Mouse (Mus musculus) myocyte (in vitro differentiated cells): ENCODE results near the gene Cnot1. TPM values are rescaled to one million over a fixed set of nuclear protein-coding genes. Genes with fewer than 3 reads are reported as not detected.

Experiments
- H3K27me3 ChIP-seq: one replicate; pipeline ENCODE4 v1.6.1; 2011; ENCODE audit not compliant: control insufficient read depth, insufficient read depth, insufficient read length
- H3K36me3 ChIP-seq: one replicate; pipeline ENCODE4 v1.6.1; 2011; ENCODE audit not compliant: control insufficient read depth, insufficient read depth
- H3K4me2 ChIP-seq: one replicate; pipeline ENCODE4 v1.6.1; 2011; ENCODE audit warnings: low read depth, control low read depth
- H3K4me3 ChIP-seq: one replicate; pipeline ENCODE4 v1.5.1; 2011; ENCODE audit warnings: mild to moderate bottlenecking, control low read depth, moderate library complexity
- H3K79me2 ChIP-seq: one replicate; pipeline ENCODE4 v1.6.1; 2011; ENCODE audit not compliant: control insufficient read depth, insufficient read depth
- H3ac ChIP-seq: one replicate; pipeline ENCODE4 v1.6.1; 2011; ENCODE audit not compliant: control insufficient read depth, insufficient read length
- CEBPB ChIP-seq: IDR thresholded peaks from 2 replicates; pipeline ENCODE4 v1.6.1; 2011; ENCODE audit warnings: mild to moderate bottlenecking, moderate library complexity; ENCODE audit not compliant: poor library complexity, insufficient read depth, severe bottlenecking
- E2F4 ChIP-seq: IDR thresholded peaks from one replicate; pipeline ENCODE4 v1.6.1; 2011; ENCODE audit warnings: mild to moderate bottlenecking, control low read depth, moderate library complexity; ENCODE audit not compliant: insufficient read depth
- MAX ChIP-seq: IDR thresholded peaks from one replicate; pipeline ENCODE4 v1.6.1; 2011; ENCODE audit warnings: low read depth, mild to moderate bottlenecking, control low read depth
- MYOD1 ChIP-seq, 3 experiments: IDR thresholded peaks; one replicate each; pipeline ENCODE4 v1.6.1; 2011; ENCODE audit warnings: control low read depth in 2 of 3, low read depth in 2 of 3, mild to moderate bottlenecking in 2 of 3, moderate library complexity in 1 of 3; ENCODE audit not compliant: insufficient read length in 2 of 3, control insufficient read depth in 1 of 3
- MYOG ChIP-seq, 3 experiments: IDR thresholded peaks; one replicate each; pipeline ENCODE4 v1.6.1; 2011; ENCODE audit warnings: control low read depth in 2 of 3, low read depth in 2 of 3, mild to moderate bottlenecking in 2 of 3; ENCODE audit not compliant: insufficient read length in 2 of 3, control insufficient read depth in 1 of 3, insufficient read depth in 1 of 3
- POLR2A ChIP-seq: IDR thresholded peaks from one replicate; pipeline ENCODE4 v1.6.1; 2011; ENCODE audit warnings: low read depth, mild to moderate bottlenecking, control low read depth, moderate library complexity; ENCODE audit not compliant: insufficient read length
- POLR2AphosphoS2 ChIP-seq: IDR thresholded peaks from one replicate; pipeline ENCODE4 v1.6.1; 2011; ENCODE audit warnings: low read depth, control low read depth; ENCODE audit not compliant: insufficient read length
- REST ChIP-seq: IDR thresholded peaks from one replicate; pipeline ENCODE4 v1.6.1; 2011; ENCODE audit warnings: mild to moderate bottlenecking, control low read depth, moderate library complexity; ENCODE audit not compliant: insufficient read depth, insufficient read length
- SRF ChIP-seq: IDR thresholded peaks from one replicate; pipeline ENCODE4 v1.6.1; 2011; ENCODE audit warnings: low read depth; ENCODE audit not compliant: control insufficient read depth, insufficient read length
- TCF12 ChIP-seq: IDR thresholded peaks from one replicate; pipeline ENCODE4 v1.6.1; 2011; ENCODE audit warnings: mild to moderate bottlenecking, control low read depth; ENCODE audit not compliant: poor library complexity, insufficient read depth, severe bottlenecking
- TCF3 ChIP-seq: IDR thresholded peaks from one replicate; pipeline ENCODE4 v1.6.1; 2011; ENCODE audit warnings: low read depth, control low read depth; ENCODE audit not compliant: insufficient read length
- USF1 ChIP-seq: IDR thresholded peaks from one replicate; pipeline ENCODE4 v1.6.1; 2011; ENCODE audit warnings: low read depth, mild to moderate bottlenecking, control low read depth, moderate library complexity
- polyA plus RNA-seq: library from polyadenylated mRNA; unstranded; fragments of >200 nt; fragmentation: generic; extraction: Trizol; gene quantifications from one replicate; pipeline ENCODE4 v1.2.1, GENCODE M21; 2012; ENCODE audit warnings: missing spikeins

Gene Cnot1
- polyA plus RNA-seq, 1 experiment: 32.7 TPM

DNA sequence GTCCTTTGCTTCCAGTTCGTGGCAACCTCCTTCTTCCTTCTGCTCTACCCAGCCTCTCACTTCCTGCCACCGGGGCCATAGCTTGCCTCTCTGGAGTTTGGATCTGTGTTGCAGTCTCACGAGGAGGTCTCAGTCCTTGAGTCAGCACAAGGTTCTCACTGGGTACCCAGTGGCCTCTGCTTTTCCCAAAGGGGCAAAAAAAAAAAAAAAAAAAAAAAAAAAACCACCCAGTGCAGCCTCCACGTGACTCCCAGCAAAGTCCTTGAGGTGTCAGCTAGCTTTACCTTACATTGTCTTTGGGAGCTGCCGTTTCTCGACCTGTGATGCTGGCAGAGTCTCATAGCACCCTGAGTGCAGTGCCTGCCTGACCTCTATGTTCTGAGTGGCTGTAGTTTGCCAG, 109.1 kb downstream of the Cnot1 start:
- TF ChIP-seq TCF12 (no peak), TCF3 (no peak), E2F4 (no peak), CEBPB (no peak), MYOD1 (IDR thresholded peaks at IDR 0.05; ENCODE audit: control insufficient read depth in 1 of 3, insufficient read length in 2 of 3, low read depth in 2 of 3) (no peak), USF1 (no peak), POLR2AphosphoS2 (no peak), REST (no peak), MAX (no peak), SRF (no peak), POLR2A (no peak), MYOG (IDR thresholded peaks at IDR 0.05; ENCODE audit: control insufficient read depth in 1 of 3, insufficient read depth in 1 of 3, insufficient read length in 2 of 3, low read depth in 2 of 3) (no peak)
- no peaks in the 10 kb centered on the region for H3K27me3 ChIP-seq
- H3K79me2 ChIP-seq: no peaks in the 10 kb centered on the region
- H3ac ChIP-seq: no peak overlapping the region
- H3K4me2 ChIP-seq: no peak overlapping the region
- no peak overlapping the region for H3K4me3 ChIP-seq
- no peaks in the 10 kb centered on the region for H3K36me3 ChIP-seq

DNA sequence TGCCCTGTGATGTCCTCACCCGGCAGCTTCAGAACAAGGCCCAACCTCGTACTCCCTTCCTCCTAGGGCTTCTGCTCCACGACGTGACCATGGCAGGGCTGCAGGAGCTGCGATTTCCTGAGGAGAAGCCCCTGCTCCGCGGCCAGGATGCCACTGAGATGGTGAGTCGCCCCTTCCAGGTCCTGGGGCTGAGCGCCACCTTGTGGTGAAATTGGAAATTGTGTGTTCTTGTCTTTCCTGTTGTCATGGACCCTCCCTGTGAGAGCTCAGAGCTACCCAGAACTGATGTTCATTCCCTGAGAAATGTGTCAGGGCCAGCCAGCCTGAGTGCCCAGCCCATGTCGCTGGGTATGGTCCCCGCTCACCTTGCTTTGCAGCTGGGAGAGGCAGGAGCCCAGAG, 110.1 kb downstream of the Cnot1 start:
- Histone ChIP-seq H3ac (no peak overlapping the region), H3K79me2 (no peaks in the 10 kb centered on the region), H3K4me2 (peak overlapping the region; percentile 74), H3K27me3 (no peaks in the 10 kb centered on the region), H3K36me3 (no peaks in the 10 kb centered on the region), H3K4me3 (no peak overlapping the region)
- no peak for TF ChIP-seq CEBPB
- TF ChIP-seq POLR2A: no peak
- TF ChIP-seq MAX: no peak
- no peak for TF ChIP-seq REST
- no peak for TF ChIP-seq POLR2AphosphoS2
- TF ChIP-seq TCF3: no peak
- no peak for TF ChIP-seq TCF12
- TF ChIP-seq MYOD1 (IDR thresholded peaks at IDR 0.05; ENCODE audit: control insufficient read depth in 1 of 3, insufficient read length in 2 of 3, low read depth in 2 of 3): no peak
- TF ChIP-seq MYOG (IDR thresholded peaks at IDR 0.05; ENCODE audit: control insufficient read depth in 1 of 3, insufficient read depth in 1 of 3, insufficient read length in 2 of 3, low read depth in 2 of 3): no peak
- no peak for TF ChIP-seq USF1
- no peak for TF ChIP-seq E2F4
- no peak for TF ChIP-seq SRF

DNA sequence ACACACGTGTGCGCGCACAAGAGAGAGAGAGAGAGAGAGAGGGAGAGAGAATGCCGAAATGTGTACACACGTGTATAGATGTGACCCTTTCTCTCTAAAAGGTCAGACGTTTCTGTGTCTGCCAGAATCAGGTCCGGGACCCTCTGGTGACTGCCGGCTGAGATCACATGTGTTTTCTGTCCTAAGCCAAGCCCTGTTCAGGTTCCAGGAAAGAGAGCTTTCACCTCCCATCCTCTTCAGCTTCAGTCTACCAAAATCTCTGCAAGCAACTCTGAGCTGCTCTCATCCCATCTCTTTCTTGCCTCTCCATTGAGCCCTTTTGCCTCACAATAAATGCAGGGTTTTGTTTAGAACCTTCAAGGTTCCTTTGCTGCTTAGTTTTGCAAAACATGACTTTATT, 110.6 kb downstream of the Cnot1 start:
- H3K4me2 ChIP-seq: peak overlapping the region; percentile 74
- TF ChIP-seq POLR2AphosphoS2: no peak
- no peak for TF ChIP-seq MAX
- no peak for TF ChIP-seq TCF3
- TF ChIP-seq MYOG (IDR thresholded peaks at IDR 0.05; ENCODE audit: control insufficient read depth in 1 of 3, insufficient read depth in 1 of 3, insufficient read length in 2 of 3, low read depth in 2 of 3): no peak
- no peak for TF ChIP-seq TCF12
- TF ChIP-seq USF1: no peak
- no peak for TF ChIP-seq POLR2A
- TF ChIP-seq E2F4: no peak
- TF ChIP-seq REST: no peak
- TF ChIP-seq MYOD1 (IDR thresholded peaks at IDR 0.05; ENCODE audit: control insufficient read depth in 1 of 3, insufficient read length in 2 of 3, low read depth in 2 of 3): no peak
- no peak for TF ChIP-seq CEBPB
- no peak for TF ChIP-seq SRF

DNA sequence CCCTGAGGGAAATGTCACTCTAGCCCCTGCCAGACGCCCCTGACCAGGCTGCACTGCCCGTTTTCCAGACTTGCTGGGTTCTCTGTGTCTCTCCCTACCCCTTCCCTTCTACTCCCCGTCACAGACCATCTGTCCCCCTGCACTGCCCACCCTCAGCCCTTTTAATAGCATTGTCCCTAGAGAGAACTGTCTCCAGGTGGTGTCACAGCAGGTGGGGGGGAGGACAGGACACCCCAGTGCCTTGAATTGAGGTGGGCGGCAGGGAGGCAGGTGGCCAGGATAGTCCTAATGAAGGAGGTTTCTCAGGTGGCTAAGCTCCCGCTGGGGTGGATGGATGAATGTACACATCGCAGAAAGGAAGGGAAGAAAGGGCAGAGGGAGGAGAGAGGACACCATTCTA, 112.6 kb downstream of the Cnot1 start:
- H3ac ChIP-seq: no peak overlapping the region
- H3K79me2 ChIP-seq: peaks cover 5% of the 10 kb centered on the region
- no peak for TF ChIP-seq REST
- TF ChIP-seq POLR2A: no peak
- no peak for TF ChIP-seq E2F4
- TF ChIP-seq MAX: no peak
- no peak for TF ChIP-seq POLR2AphosphoS2
- no peak for TF ChIP-seq MYOD1 (IDR thresholded peaks at IDR 0.05; ENCODE audit: control insufficient read depth in 1 of 3, insufficient read length in 2 of 3, low read depth in 2 of 3)
- no peaks in the 10 kb centered on the region for H3K36me3 ChIP-seq
- H3K4me2 ChIP-seq: no peak overlapping the region
- no peak overlapping the region for H3K4me3 ChIP-seq
- H3K27me3 ChIP-seq: no peaks in the 10 kb centered on the region

More for the DNA sequence above, 110.6 kb downstream of the Cnot1 start:
- no peak overlapping the region for H3ac ChIP-seq
- H3K27me3 ChIP-seq: no peaks in the 10 kb centered on the region
- no peak overlapping the region for H3K4me3 ChIP-seq
- H3K79me2 ChIP-seq: peaks cover 4% of the 10 kb centered on the region
- no peaks in the 10 kb centered on the region for H3K36me3 ChIP-seq

DNA sequence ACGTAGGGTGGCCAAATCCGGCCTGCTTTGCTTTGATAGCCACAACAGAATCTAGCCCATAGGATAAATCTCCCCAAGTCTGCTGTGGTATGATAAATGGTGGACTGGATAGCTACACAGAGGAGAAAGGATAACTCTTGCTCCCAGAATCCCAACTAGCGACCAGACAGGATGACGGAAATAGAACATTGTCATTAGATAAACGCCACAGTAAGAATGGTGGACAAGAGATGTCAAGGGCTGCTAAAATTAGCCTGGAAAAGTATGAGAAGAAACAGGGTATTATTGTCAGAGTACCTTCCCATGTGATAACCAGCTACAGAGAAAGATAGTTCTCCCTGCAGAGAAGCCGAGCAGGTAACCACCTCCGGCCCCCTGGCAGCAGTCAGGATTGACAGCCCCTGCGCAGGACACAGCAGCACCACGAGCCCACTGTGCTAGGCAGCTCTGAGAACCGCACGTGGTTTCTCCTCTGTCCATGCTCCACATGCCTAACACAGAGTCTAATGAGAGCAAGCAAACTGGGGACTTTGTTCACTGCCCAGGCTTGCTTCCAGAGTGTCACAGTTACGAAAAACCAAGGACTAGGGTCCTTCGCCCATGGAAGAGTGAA, 116.2 kb downstream of the Cnot1 start:
- Histone ChIP-seq H3K79me2 (peaks cover 5% of the 10 kb centered on the region), H3ac (no peak overlapping the region), H3K4me2 (no peak overlapping the region), H3K36me3 (no peaks in the 10 kb centered on the region), H3K4me3 (no peak overlapping the region), H3K27me3 (no peaks in the 10 kb centered on the region)
- TF ChIP-seq USF1: no peak
- TF ChIP-seq MYOG (IDR thresholded peaks at IDR 0.05; ENCODE audit: control insufficient read depth in 1 of 3, insufficient read depth in 1 of 3, insufficient read length in 2 of 3, low read depth in 2 of 3): no peak
- no peak for TF ChIP-seq TCF3
